Mouse (Mus musculus): ENCODE results near the gene Arhgef12. TPM values are rescaled to one million over a fixed set of nuclear protein-coding genes. Genes with fewer than 3 reads are reported as not detected.
A peak's percentile ranks its signal among the peaks of the same experiment; 100 is the strongest.

The Arhgef12 gene
- polyA plus RNA-seq, 1 experiment from 2014 or later = 13.0 TPM

DNA sequence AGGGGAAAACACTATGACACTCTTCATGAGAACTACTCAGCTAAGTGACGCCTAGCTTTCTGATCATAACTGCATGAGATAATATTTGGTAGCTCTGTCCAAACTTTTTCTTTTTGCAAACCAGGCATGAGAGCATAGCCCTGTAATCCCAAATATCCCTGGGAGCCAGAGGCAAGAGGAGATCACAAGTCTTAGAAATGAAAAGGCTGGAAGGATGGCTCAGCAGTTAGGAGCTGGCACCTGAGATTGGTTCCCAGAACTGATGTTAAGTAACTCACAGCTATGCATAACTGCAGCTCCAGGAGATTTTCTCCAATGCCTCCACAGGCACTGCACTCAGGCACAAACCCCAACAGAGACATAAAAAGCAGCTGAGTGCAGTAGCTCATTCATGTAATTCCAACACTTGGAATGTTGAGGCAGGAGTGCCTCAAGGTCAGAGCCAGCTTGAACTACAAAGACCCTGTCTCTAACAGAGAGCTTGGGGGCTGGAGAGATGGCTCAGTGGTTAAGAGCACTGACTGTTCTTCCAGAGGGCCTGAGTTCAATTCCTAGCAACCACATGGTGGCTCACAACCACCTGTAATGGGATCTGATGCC lies 21.3 kb downstream of the Arhgef12 start:
- no peak overlapping the region for H3K27ac ChIP-seq (ENCODE audit: low read length)
- H3K4me2 ChIP-seq (replicated peaks; ENCODE audit: low read depth, low read length) = no peak overlapping the region
- no peaks in the 10 kb centered on the region for H3K36me3 ChIP-seq (ENCODE audit: insufficient read depth, low read length)
- no peaks in the 10 kb centered on the region for H3K27me3 ChIP-seq (ENCODE audit: insufficient read depth, low read length)
- H3K4me3 ChIP-seq (ENCODE audit: low read length) = no peak overlapping the region
- ATAC-seq (ENCODE audit: low FRiP score, low TSS enrichment) = no peak
- no peaks in the 10 kb centered on the region for H3K9me3 ChIP-seq (ENCODE audit: low read length)
- H3K4me1 ChIP-seq (ENCODE audit: insufficient read depth, low read length) = peaks cover 41% of the 10 kb centered on the region
- H3K9ac ChIP-seq (replicated peaks; ENCODE audit: low read length) = no peak overlapping the region
- 84% methylated on average over 1 of the region's 1 CpGs for WGBS

DNA sequence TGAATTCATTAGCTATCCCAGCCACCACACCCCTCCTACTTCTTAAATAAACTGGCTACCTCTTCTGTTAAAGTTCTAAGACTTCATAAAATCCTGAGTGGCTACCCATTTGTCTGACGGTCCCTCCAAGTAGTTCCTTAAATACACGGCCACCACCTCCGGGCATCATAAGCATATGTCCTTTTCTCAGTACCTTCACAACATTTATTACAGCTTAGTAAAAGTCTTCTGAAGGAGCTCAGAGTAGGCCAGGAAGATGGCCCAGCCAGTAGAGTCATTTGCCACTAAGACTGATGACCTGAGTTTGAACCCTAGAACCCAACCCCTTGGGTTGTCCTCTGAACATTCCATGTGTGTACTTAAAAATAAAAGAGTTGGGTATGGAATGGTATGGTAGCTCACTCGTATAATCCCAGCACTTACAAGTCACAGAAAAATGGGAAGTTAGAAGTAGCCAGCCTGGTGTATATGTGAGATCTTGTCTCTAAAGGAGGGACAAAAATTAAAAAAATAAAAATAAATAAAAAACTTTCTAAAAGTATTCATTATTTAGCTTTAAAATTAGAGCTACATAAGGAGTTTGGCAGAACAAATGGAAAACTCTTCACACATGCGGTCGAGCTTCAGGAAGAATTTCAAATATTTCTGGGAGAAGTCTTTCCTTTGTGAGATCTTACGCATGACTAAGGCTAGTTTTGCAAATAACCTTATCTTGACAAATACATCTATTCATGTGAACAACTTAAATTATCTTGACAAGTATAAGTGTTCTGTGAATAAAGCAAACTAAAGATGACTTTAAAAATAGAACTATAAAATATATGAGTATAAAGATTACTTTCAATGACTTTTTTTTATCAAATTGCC lies 22.3 kb downstream of the Arhgef12 start:
- Histone ChIP-seq H3K27me3 (ENCODE audit: insufficient read depth, low read length) (no peaks in the 10 kb centered on the region), H3K4me1 (ENCODE audit: insufficient read depth, low read length) (peaks cover 45% of the 10 kb centered on the region), H3K4me2 (replicated peaks; ENCODE audit: low read depth, low read length) (no peak overlapping the region), H3K4me3 (ENCODE audit: low read length) (no peak overlapping the region), H3K9ac (replicated peaks; ENCODE audit: low read length) (no peak overlapping the region), H3K36me3 (ENCODE audit: insufficient read depth, low read length) (no peaks in the 10 kb centered on the region), H3K9me3 (ENCODE audit: low read length) (no peaks in the 10 kb centered on the region), H3K27ac (ENCODE audit: low read length) (peak overlapping the region; percentile 46; the same call in 1 of the 2 replicates)
- no peak for ATAC-seq (ENCODE audit: low FRiP score, low TSS enrichment)
- WGBS = 63% methylated on average over 7 of the region's 7 CpGs

DNA sequence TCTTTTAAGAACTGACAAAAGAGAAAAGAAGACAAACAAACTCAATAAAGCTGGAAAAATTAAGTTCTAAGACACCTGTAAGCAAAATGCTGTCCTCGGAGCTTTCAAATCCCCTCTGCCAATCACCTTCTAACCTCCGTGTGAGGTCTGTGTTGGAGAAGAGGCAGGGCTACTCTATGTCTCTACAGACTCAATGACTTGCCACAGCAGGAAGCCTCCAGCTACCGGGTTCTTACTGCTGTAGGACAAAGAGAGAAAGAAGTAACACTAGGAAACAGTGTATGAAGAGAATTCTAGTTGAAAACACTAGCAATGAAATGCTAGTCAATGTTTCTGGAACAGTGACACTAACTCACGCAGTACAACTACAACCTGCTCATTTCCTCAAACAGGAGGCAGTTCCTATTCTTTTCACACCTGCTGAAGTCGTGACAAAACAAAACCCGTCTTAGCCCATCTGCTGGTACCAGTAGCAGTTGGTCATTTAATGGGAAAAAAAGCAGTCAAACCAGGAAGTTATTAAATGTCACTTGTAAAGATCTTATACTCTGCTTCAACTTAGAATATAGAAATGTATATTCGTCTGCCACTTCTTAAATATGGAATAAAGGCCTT lies 23.5 kb downstream of the Arhgef12 start:
- no peak for ATAC-seq (ENCODE audit: low FRiP score, low TSS enrichment)
- 60% methylated on average over 7 of the region's 7 CpGs for WGBS
- Histone ChIP-seq H3K9me3 (ENCODE audit: low read length) (no peaks in the 10 kb centered on the region), H3K4me3 (ENCODE audit: low read length) (no peak overlapping the region), H3K27ac (ENCODE audit: low read length) (no peak overlapping the region), H3K27me3 (ENCODE audit: insufficient read depth, low read length) (no peaks in the 10 kb centered on the region), H3K4me1 (ENCODE audit: insufficient read depth, low read length) (peaks cover 42% of the 10 kb centered on the region), H3K9ac (replicated peaks; ENCODE audit: low read length) (no peak overlapping the region), H3K36me3 (ENCODE audit: insufficient read depth, low read length) (no peaks in the 10 kb centered on the region), H3K4me2 (replicated peaks; ENCODE audit: low read depth, low read length) (no peak overlapping the region)

DNA sequence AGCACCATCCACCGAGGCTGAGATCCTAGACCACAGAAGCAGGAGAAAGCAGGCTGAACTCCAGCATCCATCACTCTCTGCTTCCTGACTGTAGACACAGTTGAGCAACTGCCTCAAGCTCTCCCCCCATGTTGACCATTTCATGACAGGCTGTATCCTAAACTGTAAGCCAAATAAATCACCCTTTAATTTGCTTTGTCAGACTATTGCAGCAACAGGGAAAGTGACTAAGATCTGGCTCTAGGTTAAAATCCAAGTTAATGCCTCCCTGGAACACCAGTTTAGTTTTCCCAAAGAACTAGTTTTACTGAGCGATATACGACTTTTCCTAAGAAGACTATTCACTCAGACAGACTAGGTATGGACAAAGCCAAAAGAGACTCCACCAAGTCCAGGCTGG lies 28.3 kb downstream of the Arhgef12 start:
- H3K9ac ChIP-seq (replicated peaks; ENCODE audit: low read length) = no peak overlapping the region
- no peaks in the 10 kb centered on the region for H3K9me3 ChIP-seq (ENCODE audit: low read length)
- peaks cover 12% of the 10 kb centered on the region for H3K4me1 ChIP-seq (ENCODE audit: insufficient read depth, low read length)
- no peak overlapping the region for H3K4me3 ChIP-seq (ENCODE audit: low read length)
- H3K4me2 ChIP-seq (replicated peaks; ENCODE audit: low read depth, low read length) = no peak overlapping the region
- ATAC-seq (ENCODE audit: low FRiP score, low TSS enrichment) = no peak
- H3K27me3 ChIP-seq (ENCODE audit: insufficient read depth, low read length) = no peaks in the 10 kb centered on the region
- H3K27ac ChIP-seq (ENCODE audit: low read length) = no peak overlapping the region
- no peaks in the 10 kb centered on the region for H3K36me3 ChIP-seq (ENCODE audit: insufficient read depth, low read length)
- 80% methylated on average over 3 of the region's 3 CpGs for WGBS

DNA sequence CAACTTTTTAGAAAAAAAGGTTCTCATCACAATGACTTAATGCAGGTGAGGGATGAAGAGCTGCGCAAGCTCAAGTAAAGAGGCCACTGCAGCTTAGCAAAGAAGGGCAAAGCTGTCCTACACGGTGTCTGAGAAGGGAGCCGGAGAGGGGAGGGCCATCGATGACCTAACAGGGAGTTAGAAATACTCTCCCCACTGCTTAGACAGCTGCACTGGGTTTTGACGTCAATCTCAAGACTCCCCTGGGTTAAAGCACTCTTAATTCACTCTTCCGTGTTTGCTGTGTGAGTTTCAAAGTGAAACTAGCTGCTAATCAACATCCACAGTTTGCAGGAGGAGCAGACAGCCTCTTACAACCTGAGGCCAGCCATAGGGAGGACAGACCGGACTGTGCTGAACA lies 30.9 kb downstream of the Arhgef12 start:
- no peak for ATAC-seq (ENCODE audit: low FRiP score, low TSS enrichment)
- H3K4me3 ChIP-seq (ENCODE audit: low read length) = no peak overlapping the region
- no peaks in the 10 kb centered on the region for H3K27me3 ChIP-seq (ENCODE audit: insufficient read depth, low read length)
- H3K4me1 ChIP-seq (ENCODE audit: insufficient read depth, low read length) = peaks cover 25% of the 10 kb centered on the region
- WGBS = 51% methylated on average over 7 of the region's 7 CpGs
- H3K9me3 ChIP-seq (ENCODE audit: low read length) = no peaks in the 10 kb centered on the region
- H3K36me3 ChIP-seq (ENCODE audit: insufficient read depth, low read length) = no peaks in the 10 kb centered on the region
- H3K4me2 ChIP-seq (replicated peaks; ENCODE audit: low read depth, low read length) = no peak overlapping the region
- H3K27ac ChIP-seq (ENCODE audit: low read length) = no peak overlapping the region
- no peak overlapping the region for H3K9ac ChIP-seq (replicated peaks; ENCODE audit: low read length)

DNA sequence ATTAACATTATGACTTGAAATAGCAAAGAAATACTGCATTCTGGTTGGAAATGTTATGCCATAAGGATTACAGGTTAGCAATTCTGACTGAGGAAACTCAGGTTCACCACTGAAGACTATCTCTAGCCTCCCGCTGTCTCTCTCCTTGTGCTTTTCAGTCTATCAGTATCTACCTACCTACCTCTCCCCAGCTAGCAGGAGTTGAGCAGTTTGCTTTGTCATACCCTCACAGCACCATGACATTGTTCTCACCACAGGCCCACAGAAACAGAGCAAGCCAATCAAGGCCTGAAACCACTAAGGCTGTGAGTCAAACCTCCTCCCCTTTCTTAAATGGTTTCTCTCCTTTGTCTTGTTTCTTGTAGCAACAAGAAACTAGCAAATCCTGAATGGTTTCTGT lies 32.4 kb downstream of the Arhgef12 start:
- Histone ChIP-seq H3K4me2 (replicated peaks; ENCODE audit: low read depth, low read length) (no peak overlapping the region), H3K4me1 (ENCODE audit: insufficient read depth, low read length) (peaks cover 29% of the 10 kb centered on the region), H3K4me3 (ENCODE audit: low read length) (no peak overlapping the region), H3K27ac (ENCODE audit: low read length) (no peak overlapping the region), H3K9ac (replicated peaks; ENCODE audit: low read length) (no peak overlapping the region), H3K27me3 (ENCODE audit: insufficient read depth, low read length) (no peaks in the 10 kb centered on the region), H3K9me3 (ENCODE audit: low read length) (no peaks in the 10 kb centered on the region), H3K36me3 (ENCODE audit: insufficient read depth, low read length) (no peaks in the 10 kb centered on the region)
- ATAC-seq (ENCODE audit: low FRiP score, low TSS enrichment) = no peak
- WGBS = 100% methylated on average over 1 of the region's 1 CpGs

DNA sequence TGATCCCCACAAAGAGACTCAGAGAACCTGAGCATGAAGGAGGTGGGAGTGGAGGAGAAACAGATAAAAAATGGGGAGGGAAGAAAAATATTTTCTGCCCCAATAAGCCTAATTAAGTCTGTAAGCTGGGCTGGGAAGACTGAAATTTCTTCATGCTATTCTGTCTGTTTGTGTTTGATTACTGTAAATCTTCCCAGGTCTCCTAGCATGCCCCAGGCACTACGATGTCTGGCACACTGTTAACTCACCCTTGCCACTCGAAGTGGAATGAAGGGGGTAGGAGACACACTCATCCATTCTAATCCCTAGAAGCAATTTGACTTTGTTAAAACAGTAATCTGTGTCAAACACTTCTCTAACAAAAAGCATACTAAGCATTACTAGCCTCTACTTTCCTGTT lies 35.3 kb downstream of the Arhgef12 start:
- H3K27ac ChIP-seq (ENCODE audit: low read length) = peak overlapping the region; percentile 50; the same call in 1 of the 2 replicates
- H3K9me3 ChIP-seq (ENCODE audit: low read length) = no peaks in the 10 kb centered on the region
- H3K4me1 ChIP-seq (ENCODE audit: insufficient read depth, low read length) = peaks cover 41% of the 10 kb centered on the region
- 28% methylated on average over 2 of the region's 2 CpGs for WGBS
- no peak overlapping the region for H3K9ac ChIP-seq (replicated peaks; ENCODE audit: low read length)
- no peaks in the 10 kb centered on the region for H3K36me3 ChIP-seq (ENCODE audit: insufficient read depth, low read length)
- no peaks in the 10 kb centered on the region for H3K27me3 ChIP-seq (ENCODE audit: insufficient read depth, low read length)
- peak; percentile 49; the same call in 1 of the 2 replicates for ATAC-seq (ENCODE audit: low FRiP score, low TSS enrichment)
- H3K4me2 ChIP-seq (replicated peaks; ENCODE audit: low read depth, low read length) = no peak overlapping the region
- no peak overlapping the region for H3K4me3 ChIP-seq (ENCODE audit: low read length)

DNA sequence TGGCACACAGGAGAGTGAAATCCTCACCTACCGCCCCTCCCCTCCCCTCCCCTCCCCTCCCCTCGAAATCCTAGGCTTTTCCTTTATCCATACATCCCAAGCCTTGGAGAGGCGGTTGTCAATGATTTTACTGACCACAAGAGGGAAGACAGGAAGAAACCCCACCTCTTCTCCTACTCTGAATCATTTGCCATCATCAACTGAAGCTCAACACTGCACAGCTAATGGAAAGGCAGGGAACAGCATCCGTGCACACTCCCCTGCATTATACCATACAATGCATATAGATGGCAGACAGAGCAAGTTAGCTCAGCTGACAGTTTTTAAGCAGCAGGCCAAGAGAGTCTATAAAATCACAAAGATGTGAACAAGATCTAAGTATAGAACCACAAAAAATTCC lies 35.9 kb downstream of the Arhgef12 start:
- Histone ChIP-seq H3K4me2 (replicated peaks; ENCODE audit: low read depth, low read length) (0 out of 2 replicates have a peak overlapping the region, but pooled peaks have one; percentile 4), H3K4me3 (ENCODE audit: low read length) (no peak overlapping the region), H3K36me3 (ENCODE audit: insufficient read depth, low read length) (no peaks in the 10 kb centered on the region), H3K9me3 (ENCODE audit: low read length) (no peaks in the 10 kb centered on the region), H3K27me3 (ENCODE audit: insufficient read depth, low read length) (no peaks in the 10 kb centered on the region), H3K9ac (replicated peaks; ENCODE audit: low read length) (no peak overlapping the region), H3K4me1 (ENCODE audit: insufficient read depth, low read length) (peaks cover 39% of the 10 kb centered on the region), H3K27ac (ENCODE audit: low read length) (peak overlapping the region; percentile 50)
- ATAC-seq (ENCODE audit: low FRiP score, low TSS enrichment) = no peak; the same call in 1 of the 2 replicates
- WGBS = 33% methylated on average over 4 of the region's 4 CpGs

DNA sequence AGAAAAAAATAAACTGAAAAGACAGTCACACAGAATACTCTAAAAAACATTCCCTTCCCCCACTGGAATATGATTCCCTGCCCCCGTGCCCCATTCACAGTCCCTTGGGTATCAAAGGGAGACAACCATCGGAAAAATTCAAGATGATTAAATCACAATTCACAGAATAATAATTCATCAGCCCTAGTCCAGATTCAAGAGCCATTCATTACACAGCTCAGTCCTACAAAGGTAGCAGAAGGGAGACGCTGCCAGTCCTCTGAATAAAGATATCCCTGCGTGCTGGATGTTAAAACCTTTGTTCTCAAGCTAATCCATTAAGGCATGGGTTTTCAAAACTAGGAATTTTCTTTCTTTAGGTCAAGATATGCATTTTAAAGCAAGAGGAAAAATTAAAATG lies 36.5 kb downstream of the Arhgef12 start:
- ATAC-seq (ENCODE audit: low FRiP score, low TSS enrichment) = no peak

More for the DNA sequence above, 36.5 kb downstream of the Arhgef12 start:
- Histone ChIP-seq H3K27ac (ENCODE audit: low read length) (no peak overlapping the region), H3K4me2 (replicated peaks; ENCODE audit: low read depth, low read length) (no peak overlapping the region), H3K36me3 (ENCODE audit: insufficient read depth, low read length) (no peaks in the 10 kb centered on the region), H3K27me3 (ENCODE audit: insufficient read depth, low read length) (no peaks in the 10 kb centered on the region), H3K9ac (replicated peaks; ENCODE audit: low read length) (no peak overlapping the region), H3K4me1 (ENCODE audit: insufficient read depth, low read length) (peaks cover 37% of the 10 kb centered on the region), H3K4me3 (ENCODE audit: low read length) (no peak overlapping the region), H3K9me3 (ENCODE audit: low read length) (no peaks in the 10 kb centered on the region)
- 59% methylated on average over 4 of the region's 4 CpGs for WGBS

Measured in kidney, embryonic 16.5 days (tissue).